Mouse (Mus musculus): ENCODE results near the gene Gm18336.

DNA sequence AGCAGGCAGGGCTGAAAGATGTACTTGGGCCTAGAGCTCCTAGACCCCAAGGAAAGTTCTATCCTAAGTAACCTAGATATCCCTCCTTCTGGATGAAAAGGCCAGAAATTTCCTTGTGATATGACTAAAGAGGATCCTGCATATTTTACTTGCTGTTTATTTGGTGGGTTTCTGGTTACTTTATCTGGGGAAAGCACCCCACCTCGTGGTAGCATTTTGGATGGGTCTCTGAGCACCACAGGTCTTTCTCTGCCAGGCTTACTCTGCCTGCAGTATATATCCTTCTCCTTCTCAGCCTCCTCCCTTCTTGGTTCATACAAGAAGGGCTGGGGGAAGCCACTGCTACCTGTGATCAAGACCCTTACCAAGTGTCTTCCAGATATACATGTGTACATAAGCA is 14.2 kb upstream of the Gm18336 start:
- TF ChIP-seq POLR2A (IDR thresholded peaks at IDR 0.05; ENCODE audit: extremely low read depth, insufficient read depth, low read length) (no peak), CTCF (IDR thresholded peaks at IDR 0.05; ENCODE audit: low read depth, low read length) (no peak)

All from liver, adult 2 months (tissue).